Mouse (Mus musculus) E14TG2a.4 (cell line): Measurements from ENCODE around the gene Cd2.

Experiments
- CTCF ChIP-seq: conservative IDR thresholded peaks from 2 replicates; pipeline ENCODE4 v1.5.1; 2014; ENCODE audit warnings: low read length
- NANOG ChIP-seq: IDR thresholded peaks from 2 replicates; pipeline ENCODE4 v1.6.1; 2014; ENCODE audit warnings: borderline replicate concordance, low read length, mixed read lengths
- POU5F1 ChIP-seq: IDR thresholded peaks from 2 replicates; pipeline ENCODE4 v1.6.1; 2014; ENCODE audit warnings: low read length, borderline replicate concordance

GRCm38 (mm10) chr3:101279561-101279960 lies 8.2 kb downstream of the Cd2 start:
- TF ChIP-seq CTCF (no peak), NANOG (no peak), POU5F1 (no peak)
